Mouse (Mus musculus) MEL (cell line): Measurements from ENCODE around the gene Pxt1.

Source experiments
- CTCF ChIP-seq, 3 experiments: IDR thresholded peaks in 2 of 3; conservative IDR thresholded peaks in 1 of 3; 2 replicates each; pipeline ENCODE4 v1.5.1; 2011 to 2012; ENCODE audit warnings: low read length in 3 of 3, low read depth in 2 of 3, mild to moderate bottlenecking in 2 of 3, improper control_type of control experiment in 1 of 3, inconsistent platforms in 1 of 3, mixed read lengths in 1 of 3, moderate library complexity in 1 of 3; ENCODE audit not compliant: control insufficient read depth in 1 of 3, insufficient read depth in 1 of 3, poor library complexity in 1 of 3, severe bottlenecking in 1 of 3
- EP300 ChIP-seq, 2 experiments: IDR thresholded peaks; 2 replicates each; pipeline ENCODE4 v1.6.1; 2011; ENCODE audit warnings: improper control_type of control experiment in 2 of 2, low read length in 2 of 2, low read depth in 1 of 2, mild to moderate bottlenecking in 1 of 2
- KAT2A ChIP-seq: conservative IDR thresholded peaks from 2 replicates; pipeline ENCODE4 v1.6.1; 2012; ENCODE audit warnings: low read depth, low read length, improper control_type of control experiment, inconsistent platforms
- MAX ChIP-seq: IDR thresholded peaks from 2 replicates; pipeline ENCODE4 v1.6.1; 2011; ENCODE audit warnings: low read length, improper control_type of control experiment
- POLR2A ChIP-seq, 2 experiments: IDR thresholded peaks; 2 replicates each; pipeline ENCODE4 v1.6.1; 2011 to 2012; ENCODE audit warnings: low read length in 2 of 2, mild to moderate bottlenecking in 2 of 2, control low read depth in 1 of 2, improper control_type of control experiment in 1 of 2, low read depth in 1 of 2, moderate library complexity in 1 of 2; ENCODE audit not compliant: control insufficient read depth in 1 of 2, insufficient read depth in 1 of 2, poor library complexity in 1 of 2
- POLR2AphosphoS2 ChIP-seq: IDR thresholded peaks from 2 replicates; pipeline ENCODE4 v1.6.1; 2011; ENCODE audit warnings: low read length, improper control_type of control experiment
- SIN3A ChIP-seq: IDR thresholded peaks from 2 replicates; pipeline ENCODE4 v1.6.1; 2012; ENCODE audit warnings: low read length, improper control_type of control experiment, inconsistent platforms
- USF2 ChIP-seq, 2 experiments: IDR thresholded peaks; 2 replicates each; pipeline ENCODE4 v1.6.1; 2011 to 2012; ENCODE audit warnings: improper control_type of control experiment in 2 of 2, low read length in 2 of 2, borderline replicate concordance in 1 of 2, inconsistent platforms in 1 of 2, low read depth in 1 of 2, mild to moderate bottlenecking in 1 of 2; ENCODE audit not compliant: insufficient read depth in 1 of 2
- ZC3H11A ChIP-seq: IDR thresholded peaks from 2 replicates; pipeline ENCODE4 v1.6.1; 2012; ENCODE audit warnings: low read depth, mild to moderate bottlenecking, inconsistent platforms, low read length, improper control_type of control experiment

- no peak for TF ChIP-seq EP300 (IDR thresholded peaks at IDR 0.05; ENCODE audit: low read depth in 1 of 2, low read length in 2 of 2)
- peak; percentile 74 to 95 (median 90) for TF ChIP-seq CTCF (IDR thresholded peaks at IDR 0.05 in 2 of 3, conservative IDR thresholded peaks at IDR 0.05 in 1 of 3; ENCODE audit: control insufficient read depth in 1 of 3, insufficient read depth in 1 of 3, low read depth in 2 of 3, low read length in 3 of 3, poor library complexity in 1 of 3, severe bottlenecking in 1 of 3)
- TF ChIP-seq POLR2A (IDR thresholded peaks at IDR 0.05; ENCODE audit: control insufficient read depth in 1 of 2, insufficient read depth in 1 of 2, low read depth in 1 of 2, low read length in 2 of 2, poor library complexity in 1 of 2): no peak
- no peak for TF ChIP-seq MAX
- TF ChIP-seq USF2 (IDR thresholded peaks at IDR 0.05; ENCODE audit: borderline replicate concordance in 1 of 2, insufficient read depth in 1 of 2, low read depth in 1 of 2, low read length in 2 of 2): no peak
- no peak for TF ChIP-seq POLR2AphosphoS2
- TF ChIP-seq ZC3H11A: peak; percentile 22; the same call in 1 of the 2 replicates
- no peak for TF ChIP-seq SIN3A
- no peak for TF ChIP-seq KAT2A
Measured at GRCm38 (mm10) chr17:28936622-28937345, 6.9 kb downstream of the Pxt1 start.
